Mouse (Mus musculus) retina, embryonic 14.5 days (tissue): ENCODE measurements around the gene Cd34.

ENCODE experiments used
- DNase-seq: peaks from one replicate; pipeline ENCODE4 v3.0.0-alpha.2; 2015; ENCODE audit warnings: low spot score

Gene Cd34

DNA sequence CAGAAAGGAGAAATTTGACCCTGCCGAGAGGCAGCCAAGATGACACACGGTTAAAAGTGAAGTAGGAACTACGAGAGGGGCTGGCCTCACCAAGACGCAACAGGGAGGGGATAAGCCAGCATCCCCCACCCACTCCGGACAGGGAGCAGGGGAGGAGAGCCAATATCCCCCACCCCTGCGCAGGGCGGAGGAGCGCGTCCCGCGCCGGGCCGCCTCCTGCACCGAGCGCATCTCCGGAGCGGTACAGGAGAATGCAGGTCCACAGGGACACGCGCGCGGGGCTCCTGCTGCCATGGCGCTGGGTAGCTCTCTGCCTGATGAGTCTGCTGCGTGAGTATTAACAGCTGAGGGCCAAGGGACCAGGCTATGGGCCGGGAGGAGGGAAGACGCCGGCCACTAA is at the start of gene Cd34:
Gene Cd34, plus strand, starts transcription at position 105 of the 400 bp plus-strand sequence.
- DNase-seq = peak; percentile 48

DNA sequence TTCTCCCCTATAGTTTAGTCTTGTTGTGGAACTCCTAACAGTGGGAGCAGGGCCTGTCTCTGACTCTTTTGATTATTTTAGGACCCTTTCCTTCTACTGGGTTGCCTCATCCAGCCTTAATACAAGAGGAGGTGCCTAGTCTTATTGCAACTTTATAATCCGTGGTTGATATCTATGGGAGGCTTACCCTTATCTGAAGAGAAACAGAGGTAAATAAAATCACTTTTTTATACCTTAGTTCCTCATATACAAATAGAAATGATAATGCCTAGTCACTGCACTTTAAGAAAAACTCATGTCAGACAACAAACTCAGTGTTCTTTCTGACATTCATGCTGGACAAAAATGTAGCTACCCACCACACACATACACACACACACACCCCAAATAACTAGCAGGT is 44.1 kb upstream of the Cd34 start:
- no peak for DNase-seq

DNA sequence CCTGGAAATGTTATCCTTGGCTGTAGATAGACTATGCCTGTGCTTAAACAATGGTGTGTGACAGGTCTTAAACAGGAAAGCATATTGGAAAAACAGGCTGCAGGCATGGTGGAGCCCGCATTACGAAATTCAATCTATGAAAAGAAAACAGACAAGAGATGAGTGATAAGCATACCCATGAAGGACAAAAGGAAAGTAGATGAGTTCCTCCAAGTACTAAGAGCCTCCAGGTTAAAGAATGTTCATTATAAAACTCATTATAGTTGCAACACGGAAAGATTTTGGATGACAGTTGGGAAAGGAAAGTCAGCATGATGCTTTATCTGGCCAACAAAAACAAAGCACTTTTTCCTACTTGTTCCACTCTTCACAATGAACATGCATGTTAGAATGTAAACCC is 43.3 kb upstream of the Cd34 start:
- no peak for DNase-seq

DNA sequence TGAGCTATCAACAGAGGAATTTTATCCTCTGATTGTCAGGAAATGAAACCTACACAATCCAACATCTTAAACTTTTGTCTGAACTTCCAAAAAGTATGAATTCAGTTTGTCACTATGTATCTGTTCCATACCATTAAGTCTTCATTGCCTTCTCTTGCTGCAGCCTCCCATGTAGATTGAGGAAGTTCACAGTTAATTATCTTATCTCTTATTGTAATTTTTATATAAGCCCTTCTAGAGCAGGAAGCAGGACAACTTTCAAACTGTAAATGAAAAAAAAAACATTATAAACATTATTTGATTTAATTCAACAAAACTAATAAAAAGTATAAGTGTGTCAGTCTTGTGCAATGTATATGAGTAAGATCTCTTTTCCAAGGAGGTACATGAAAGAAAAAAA is 37.5 kb upstream of the Cd34 start:
- DNase-seq = no peak

DNA sequence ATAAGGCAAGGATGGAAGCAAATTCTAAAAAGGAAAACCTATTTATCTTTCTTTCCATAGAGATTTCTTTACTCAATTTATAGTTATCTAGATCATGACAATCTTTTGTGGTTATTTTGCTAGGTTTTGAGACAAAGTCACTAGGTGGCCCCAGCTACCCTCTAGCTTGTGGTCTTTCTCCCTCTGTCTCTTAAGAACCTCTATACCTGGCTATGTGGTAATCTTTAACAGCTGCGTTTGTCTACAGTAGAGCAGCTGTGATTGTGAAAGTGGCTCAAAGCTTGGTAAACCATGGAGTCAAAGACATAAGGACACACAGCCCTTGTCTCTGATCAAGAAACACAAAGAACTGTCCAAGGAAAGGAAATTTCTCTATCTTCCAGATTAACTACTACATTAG is 36.8 kb upstream of the Cd34 start:
- no peak for DNase-seq

DNA sequence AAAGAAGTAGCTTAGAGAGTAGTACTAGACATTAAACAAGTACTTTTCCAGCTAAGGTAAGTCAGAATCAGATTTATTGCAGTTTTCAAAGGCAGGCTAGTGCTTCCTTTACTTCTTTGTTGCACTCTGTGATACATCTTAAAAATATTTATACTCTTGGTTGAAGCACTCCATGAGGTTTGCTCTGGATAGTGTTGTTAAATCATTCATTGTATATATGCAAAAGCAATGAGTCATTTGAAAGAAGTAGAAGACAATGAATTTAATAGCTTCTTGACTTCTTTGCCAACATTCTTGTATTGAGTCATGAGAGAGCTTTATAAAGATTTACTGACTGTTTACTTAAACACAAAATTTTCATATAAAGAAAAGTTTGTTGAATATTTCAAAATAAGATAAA is 29.7 kb upstream of the Cd34 start:
- no peak for DNase-seq

DNA sequence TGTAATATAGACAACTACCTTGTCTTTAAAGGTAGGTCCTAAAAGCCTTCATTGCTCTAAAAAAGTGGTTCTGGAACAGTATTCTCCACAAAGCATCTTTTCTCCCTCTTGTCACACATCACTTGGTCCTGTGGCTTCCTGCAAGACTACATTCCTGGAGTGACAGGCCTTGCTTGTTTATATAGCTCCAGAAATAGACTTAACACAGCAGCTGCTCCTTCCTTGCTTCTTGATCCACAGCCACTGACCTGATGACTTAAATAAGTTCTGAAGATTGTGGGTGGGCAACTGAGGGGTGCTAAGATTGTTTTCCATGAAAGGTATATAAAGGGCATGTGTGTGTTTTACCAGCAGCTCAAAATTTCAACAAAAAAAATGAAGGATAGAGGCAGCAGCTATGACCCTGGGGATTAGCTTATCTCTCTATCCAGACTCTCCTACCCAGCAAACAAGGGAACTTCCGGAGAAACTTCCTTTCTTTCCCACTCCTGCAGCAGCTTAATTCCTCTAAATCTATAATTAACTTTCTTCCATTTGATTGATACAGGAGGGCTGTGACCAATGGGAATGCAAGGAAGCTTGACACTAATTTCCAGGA is 12.8 kb upstream of the Cd34 start:
- DNase-seq = no peak

DNA sequence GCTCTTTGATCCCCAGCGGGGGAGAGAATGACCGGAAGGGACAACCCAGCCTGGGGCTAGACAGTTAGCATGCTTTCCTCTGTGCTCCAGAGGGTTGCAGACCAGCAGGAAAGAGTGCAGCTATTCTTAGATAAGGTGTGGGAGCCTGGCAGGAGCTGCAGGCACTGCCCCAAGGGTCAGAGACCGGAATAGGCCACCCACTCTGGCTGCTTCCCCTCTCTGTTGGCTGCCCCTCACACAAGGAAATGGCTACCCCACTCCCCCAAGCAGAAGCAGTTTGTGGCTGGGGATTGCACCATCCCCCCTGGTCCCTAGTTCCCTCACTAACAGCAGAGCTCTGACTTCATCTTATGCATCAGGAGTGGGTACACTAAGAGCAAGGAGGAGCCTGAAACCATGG is 10.7 kb upstream of the Cd34 start:
- DNase-seq = no peak

DNA sequence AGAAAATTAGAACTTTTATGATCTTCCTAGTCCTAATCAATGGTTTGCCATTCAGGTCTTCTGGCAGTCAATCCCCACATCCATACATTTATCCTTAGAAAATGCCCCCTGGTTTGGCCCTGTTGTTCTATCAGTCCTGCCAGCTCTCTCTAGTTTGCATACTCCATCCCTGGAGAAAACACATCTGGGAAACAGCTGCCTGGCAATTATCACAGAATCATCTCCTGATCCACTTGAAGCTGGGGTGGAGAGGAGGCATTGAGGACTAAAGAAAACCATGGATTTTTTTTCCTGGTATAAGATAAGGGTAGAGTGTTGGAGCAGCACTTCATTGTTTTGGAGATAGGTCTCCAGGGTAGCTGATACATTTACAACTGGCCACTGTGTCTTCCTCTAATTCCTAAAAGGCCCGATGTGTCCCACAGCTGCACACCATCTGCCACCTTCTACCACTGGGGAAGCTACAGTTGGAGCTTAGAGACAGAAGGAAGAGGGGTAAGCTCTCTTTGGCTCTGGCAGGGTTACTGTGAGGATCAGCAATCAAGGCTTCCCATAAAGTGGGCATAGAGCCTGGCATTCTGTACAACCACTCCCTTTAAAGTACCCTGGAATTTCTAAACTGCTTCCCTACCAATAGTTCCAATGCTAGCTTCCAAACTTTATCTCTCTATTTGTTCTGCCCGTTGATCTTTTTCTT is 9.2 kb upstream of the Cd34 start:
- no peak for DNase-seq

DNA sequence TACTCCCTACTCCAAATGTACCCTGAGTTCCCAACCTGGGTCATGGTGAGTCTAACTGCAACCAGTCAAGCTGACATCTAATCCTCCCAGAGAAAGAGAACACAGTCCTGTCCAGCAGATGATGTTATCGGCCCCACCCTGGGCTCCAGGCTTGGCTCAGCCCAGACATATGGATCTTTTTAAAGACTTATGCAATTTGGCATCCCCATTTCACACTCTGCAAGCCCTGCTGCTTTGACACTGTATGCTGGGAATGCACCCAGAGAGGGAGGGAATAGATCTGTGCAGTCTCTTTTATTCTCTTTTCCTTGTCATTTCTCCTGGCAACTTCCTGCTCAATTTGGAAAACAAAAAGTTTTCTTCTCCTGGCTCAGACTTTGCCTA is 8.7 kb upstream of the Cd34 start:
- DNase-seq = no peak

DNA sequence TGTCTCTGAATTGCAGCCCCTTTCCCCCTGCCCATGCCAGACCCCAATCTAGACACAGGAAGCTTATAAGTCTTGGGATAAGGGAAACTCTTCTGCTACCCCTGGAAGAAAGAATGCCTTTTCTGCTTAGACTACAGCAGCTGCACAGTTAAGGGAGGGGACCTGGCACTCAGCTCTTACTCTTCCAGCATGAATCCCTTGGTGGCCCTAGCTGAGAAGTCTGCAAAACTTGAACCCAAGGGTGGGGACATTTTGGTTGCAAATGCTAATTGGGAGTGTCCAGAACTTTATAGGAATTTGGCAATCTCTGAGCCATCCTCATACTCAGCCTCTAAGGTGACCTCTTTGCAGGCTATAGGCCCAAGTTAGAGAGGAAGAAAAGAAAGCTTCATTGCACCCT is 7.9 kb upstream of the Cd34 start:
- no peak for DNase-seq

DNA sequence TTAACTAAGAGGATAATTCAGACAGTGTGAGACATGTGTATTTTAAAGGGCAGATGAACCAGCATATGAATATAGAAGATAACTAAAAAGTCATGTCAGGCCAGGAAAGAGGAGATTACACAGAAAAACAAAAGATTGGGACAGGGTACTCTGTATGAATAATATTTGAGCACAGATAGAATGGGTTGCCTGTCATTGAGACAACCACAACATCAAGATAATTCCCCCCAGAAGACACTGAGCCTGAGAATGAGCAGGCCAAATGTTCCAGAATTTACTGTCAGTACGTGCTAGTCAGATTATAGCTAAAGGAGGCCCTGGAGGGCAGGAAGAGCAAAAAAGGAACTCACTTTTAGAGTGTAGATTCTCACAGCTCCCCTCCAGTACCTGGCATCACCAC is 3.3 kb upstream of the Cd34 start:
- no peak for DNase-seq

DNA sequence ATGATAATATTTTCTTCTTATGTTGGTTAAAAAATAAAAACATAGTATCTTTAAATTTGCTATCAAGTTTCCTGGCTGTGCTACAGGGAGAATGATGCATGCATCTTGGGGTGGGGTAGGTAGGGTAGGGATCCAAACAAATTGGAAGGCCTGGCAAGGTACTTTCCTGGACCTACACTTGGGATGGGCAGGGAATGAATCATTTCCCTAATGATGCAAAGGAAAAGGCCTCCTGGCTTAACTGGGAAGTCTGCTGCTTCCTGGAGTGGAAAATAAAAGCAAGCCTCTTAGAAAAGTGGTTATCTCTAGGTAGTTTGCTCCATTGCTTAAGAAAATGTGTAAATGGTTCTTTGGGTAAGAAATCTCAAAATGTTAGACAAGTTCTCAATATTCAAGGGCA is 2.9 kb downstream of the Cd34 start:
- DNase-seq = no peak

DNA sequence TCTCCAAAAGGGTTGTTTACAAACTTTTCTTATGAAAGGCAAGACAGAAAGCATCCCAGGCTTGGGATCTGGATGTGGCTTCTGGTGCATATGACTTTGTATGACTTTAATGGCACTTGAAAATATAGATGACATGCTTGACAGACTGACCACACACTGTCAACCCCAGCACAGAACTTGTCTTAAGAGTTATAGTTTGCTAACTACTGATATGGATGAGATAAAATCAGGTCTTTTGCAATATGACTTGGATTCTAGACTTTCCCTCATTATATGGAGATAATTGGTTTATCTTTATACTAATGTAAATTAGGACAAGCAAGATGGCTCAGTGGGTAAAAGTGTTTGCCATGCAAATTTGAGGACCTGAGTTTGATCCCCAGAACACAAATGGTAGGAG is 4.3 kb downstream of the Cd34 start:
- DNase-seq = no peak

DNA sequence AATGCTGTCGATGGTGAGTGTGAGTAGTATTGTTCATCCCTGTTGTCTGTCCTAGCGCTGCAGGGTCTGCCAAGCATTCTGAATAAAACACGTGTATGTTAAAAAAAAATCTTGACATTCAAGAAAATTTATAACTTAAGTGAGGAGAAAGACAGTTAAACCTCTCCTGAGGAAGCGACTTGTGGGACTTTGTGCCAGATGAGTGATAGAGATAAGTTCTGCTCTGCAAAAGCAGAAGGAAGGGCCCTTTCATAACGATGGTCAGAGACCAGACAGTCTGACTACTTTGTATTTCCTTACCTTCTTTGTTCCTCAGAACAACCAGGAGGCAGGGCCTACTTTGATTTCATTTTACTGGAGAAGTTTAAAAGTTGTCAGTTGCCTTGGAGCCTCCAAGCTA is 4.9 kb downstream of the Cd34 start:
- no peak for DNase-seq

DNA sequence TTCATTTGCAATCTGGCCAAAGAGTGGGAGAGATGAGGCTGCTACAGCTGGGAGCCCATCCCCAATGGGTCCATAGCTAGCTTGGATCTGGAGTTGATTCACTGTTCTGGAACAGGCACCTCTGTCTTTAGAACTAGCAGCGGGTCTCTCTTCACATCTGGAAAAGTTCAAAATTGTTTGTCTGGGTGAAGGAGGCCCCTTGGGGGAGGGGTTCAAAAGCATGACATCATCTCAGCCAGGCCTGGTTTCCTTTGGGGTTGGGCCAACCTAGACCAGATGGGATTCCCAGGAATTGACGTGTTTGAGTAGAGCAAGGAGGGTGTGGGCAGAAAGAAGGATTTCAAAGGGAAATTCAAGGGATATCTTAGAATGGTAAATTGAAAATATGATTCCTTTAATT is 6.8 kb downstream of the Cd34 start:
- DNase-seq = no peak

DNA sequence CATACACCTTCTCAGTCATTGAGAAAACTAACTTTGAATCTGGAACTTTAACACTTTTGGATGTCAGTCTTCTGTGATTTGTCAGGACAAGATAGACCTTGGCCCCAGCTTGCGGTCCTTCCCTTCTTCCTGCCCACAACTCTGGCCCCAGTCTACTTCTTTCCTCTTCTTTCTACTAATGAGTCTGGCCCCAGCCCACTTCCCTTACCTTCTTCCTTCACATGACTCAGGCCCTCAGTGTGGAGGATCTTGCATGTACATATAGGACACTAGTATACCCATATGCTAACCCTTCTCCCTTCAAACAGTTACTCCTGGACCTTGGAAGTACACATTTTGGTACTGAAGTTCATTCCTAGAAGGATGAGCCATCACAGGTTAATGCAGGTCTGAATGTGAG is 7.8 kb downstream of the Cd34 start:
- no peak for DNase-seq

DNA sequence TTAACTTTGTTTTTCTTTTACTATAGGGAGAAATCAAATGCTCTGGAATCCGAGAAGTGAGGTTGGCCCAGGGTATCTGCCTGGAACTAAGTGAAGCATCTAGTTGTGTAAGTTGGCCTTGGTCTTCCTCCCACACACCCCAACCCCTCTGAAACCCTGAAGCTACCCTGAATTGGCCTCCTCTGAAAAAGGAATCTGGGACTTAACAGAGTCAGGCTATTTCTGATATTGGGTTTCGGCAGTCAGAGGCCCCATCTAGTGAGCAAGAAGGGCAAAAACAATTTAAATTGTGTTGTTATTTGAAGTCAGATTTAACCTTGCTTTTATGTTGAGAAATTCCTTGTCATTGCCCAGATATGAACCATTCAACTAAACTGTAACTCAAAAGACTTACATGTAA is 12.3 kb downstream of the Cd34 start:
- DNase-seq = no peak

DNA sequence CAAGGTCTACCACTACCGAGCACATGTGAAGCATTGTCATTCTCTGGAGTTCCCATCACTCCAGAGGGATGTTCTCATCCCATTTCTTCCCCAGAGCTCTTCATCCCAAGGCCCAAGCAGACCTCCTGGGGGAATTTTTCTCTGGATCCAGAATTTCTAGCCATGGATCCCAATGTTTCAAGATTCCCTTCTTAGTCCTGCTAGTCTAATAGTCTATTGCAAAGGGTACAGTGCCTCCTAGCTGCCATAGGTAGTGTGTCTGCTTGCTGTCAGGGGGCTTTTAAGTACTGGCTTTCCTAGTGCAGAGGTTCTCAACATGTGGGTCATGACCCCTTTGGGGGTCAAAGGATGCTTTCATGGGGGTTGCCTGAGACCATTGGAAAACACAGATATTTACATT is 14.3 kb downstream of the Cd34 start:
- DNase-seq = no peak

DNA sequence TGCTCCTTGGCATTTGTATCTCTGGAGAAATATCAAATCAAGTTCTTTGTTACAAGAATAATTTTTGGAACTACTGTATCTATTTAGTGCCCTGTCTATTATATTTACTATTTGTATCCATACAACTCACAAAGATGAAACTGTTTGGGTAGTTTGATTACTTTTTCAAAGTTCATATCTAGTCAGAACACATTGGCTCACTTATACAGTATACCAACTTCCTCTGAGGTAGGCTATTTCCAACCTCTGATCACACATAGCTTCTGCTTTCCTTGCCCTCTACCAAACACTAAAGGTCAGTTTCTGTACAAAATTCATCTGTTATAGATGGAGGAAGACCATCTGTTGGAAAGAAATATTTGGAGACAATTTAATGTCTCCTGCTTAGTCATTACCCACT is 16.1 kb downstream of the Cd34 start:
- DNase-seq = no peak

DNA sequence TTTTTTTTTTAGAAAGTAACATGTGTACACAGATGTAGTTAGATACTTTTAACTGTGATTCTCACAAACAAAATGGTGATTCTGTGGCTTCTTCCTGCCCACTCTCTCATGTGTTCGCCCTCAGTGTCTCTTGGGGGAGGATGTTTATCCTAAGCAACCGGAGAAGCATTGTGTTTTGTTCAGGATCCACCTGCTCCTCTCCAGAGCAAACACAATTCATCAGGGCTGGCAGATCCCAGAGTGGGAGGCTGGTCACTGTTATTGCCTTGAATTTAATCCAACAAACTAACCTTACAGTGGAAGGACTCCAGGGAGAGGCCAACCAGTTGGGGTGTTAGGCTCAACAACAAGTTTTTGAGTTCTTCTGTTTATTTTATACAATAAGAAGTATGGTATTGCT is 17.1 kb downstream of the Cd34 start:
- DNase-seq = no peak

DNA sequence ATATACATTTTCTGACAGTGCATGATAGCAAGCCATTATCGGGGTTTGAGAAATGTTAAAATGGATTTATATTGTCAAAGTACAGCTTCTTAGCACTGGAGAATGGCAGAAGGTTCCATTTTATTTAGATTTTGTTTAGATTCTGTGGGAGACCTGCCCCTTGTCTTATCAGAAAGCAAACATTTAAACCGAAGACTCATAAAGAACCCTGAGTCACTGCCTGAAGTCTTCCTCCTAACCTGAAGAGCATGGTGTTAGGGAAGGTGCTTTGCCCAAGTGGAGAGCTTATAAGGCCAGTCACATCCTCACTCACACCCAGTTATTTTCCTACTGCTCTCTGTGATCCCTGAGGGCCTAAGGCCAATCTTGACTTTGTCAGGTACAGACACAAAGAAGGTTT is 18.4 kb downstream of the Cd34 start:
- DNase-seq = no peak

DNA sequence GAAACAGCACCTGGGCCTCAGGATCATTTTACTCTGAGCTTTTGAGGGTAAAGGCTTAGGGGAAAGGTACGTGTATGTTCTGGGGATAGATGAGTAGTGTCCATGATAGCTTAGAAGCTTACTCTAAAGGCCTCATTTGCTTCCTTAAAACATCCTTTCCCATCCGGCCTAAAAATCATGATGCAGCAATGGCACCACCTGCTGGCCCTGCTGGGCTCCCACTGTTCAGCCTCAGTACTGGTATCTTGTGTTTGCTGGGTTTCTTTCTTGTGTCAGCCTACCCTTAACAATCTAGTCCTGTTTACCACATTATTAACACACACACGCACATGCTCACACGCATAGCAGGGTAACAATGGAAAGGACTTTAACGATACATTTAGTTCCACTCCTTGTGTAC is 23.6 kb downstream of the Cd34 start:
- peak; percentile 80 for DNase-seq

DNA sequence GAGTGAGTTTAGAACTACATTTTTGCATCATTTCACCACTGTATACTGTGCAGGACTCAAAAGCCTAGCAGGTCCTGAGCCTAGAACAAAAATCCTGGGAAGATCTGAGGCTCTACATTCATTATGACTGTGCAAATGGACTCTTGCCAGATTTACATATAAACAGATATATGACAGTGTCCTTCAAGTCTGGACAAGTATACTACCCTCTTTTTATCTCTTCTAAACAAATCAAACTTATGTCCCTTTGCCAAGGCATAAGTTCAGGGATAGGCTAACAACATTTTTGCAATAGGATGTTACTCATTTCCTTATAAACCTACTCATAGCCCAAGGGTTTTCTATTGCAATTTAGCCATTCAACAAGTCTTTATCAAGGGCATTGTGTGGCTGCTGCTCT is 24.1 kb downstream of the Cd34 start:
- no peak for DNase-seq

DNA sequence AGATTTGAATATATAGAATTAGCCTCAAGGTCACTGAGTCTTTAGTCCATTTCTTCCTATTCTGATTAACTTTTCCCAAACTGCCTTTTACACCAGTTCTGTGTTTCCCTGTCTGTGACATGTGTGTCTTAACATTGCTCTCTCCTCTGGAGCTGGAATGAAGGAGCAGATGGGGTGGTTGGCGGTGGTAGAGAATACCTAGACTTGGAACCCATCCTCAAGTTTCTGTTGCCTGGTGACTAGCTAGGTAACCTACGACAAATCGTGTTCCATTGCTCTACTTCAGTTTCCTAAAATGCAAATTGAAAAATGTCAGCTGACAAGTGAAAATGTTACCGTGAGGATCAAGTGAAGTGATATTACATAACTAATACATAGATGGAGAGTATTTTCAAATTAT is 33.4 kb downstream of the Cd34 start:
- DNase-seq = no peak
